Mouse (Mus musculus) MN1 (cell line): ENCODE measurements around the gene Fam25c.
"Not testable (repeated sequence)": the region's sequence is repeated elsewhere in the genome, so short reads cannot be mapped to it uniquely, and the experiment has no call there.

Experiments
- DNase-seq: peaks from one replicate; pipeline ENCODE4 v3.0.0-alpha.2; 2016; ENCODE audit warnings: low spot score

The Fam25c gene

DNA sequence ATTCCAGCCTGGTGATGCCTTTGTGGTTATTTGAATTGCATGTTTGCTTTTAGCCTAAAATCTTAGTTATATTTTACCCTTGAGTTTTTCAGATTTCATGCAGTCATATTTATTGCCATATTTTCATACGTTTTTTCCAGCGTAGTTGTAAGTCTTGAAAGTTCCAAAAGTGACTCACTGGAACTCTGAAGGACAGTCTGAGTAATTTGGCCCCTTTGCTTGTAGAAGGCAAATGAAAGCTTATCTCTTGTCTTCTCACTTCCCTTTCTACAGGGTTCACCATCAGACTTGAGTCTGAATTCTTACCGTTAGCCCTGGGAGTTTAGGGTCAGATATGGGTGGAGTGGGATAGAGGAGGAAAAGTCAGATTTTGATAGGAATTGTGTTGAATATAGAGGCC is 28.6 kb downstream of the Fam25c start:
- no peak for DNase-seq

DNA sequence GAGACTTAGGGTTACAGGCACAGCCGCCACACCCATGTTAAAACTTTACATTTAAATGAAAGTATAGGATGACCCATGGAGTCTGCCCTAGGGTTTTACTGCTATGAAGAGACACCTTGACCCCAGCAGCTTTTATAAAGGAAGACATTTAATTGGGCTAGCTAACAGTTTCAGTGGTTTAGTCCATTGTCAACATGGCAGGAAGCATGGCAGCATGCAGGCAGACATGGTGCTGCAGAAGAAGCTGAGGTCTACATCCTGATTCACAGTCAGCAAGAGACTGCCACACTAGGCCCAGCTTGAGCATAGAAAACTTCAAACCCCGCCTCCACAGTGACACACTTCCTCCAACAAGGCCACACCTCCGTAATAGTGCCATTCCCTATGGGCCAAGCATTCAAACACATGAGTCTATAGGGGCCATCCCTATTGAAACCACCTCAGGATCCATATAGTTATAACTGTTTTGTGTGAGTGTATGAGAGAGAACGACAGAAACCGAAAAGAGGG is 31.6 kb downstream of the Fam25c start:
- DNase-seq = no peak

DNA sequence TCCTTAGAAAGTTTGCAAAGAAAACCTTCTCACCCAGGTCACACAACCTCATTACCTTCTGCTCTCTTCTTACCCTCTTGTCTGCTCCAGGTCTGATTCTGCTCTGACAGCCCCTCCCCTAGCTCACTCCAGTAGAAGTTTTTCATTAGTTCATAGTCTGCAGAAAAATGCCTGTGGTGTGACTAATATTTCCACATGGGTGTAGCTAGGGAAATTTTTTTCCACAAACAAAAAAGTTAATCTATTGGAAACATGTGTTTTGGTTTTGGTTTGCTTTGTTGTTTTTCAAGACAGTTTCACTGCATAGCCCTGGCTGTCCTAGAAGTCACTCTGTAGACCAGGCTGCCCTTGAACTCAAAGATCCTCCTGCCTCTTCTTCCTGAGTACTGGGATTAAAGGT is 37.1 kb downstream of the Fam25c start:
- DNase-seq = no peak

DNA sequence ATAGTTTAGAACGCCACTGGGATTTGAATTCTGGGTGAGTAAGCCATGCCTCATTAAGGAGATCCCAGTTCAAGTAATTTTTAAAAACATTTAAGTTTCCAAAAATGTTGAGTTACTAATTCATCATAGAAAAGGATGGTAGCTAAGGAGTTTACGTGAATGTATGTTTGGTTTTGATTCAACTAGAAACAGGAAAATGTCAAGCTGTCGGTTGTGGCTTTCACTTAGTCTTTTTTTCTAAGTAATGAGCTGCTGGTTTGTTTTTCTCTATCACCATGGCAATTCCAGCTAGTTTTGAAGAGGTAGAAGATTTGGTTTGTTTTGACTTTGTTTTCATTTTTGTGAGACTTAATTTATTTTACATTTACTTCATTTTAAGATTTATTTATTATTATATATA is 37.8 kb downstream of the Fam25c start:
- no peak for DNase-seq

DNA sequence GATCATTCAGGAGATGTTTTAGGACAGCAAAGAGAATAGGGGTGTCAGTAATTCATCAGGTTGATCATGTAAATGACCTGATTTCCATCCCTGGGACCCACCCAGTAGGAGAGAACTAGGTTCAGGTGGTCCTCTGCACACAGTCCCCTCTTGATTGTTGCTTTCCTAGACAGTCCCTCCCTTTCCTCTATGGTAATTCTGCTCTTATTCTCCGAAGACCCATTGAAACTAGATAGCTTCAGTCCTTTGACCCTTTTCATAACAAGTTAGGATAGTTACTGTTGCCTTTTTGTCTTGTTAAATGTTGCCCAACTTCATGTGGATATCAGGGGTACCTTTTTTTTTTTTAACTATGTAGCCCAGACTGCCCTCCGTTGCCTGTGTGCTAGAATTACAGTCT is 38.9 kb downstream of the Fam25c start:
- no peak for DNase-seq

DNA sequence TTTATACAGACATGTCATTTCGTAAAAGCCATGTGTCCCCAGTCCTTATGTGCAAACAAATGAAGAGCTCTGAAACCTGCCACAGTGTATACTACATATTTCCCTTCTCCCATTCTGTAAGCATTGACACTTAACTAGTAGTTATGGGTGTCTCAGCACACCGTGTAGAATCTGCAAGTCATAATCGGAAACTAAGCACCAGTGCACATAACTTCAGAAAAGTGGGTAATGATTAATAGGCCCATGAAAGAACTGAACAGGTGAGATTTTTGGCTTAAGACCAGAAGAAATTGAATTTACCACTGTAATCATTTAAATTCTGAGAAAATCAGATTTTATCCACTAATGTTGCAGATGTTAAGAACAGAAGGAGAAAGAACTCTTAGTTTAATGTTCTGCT is 40.4 kb downstream of the Fam25c start:
- DNase-seq = no peak

DNA sequence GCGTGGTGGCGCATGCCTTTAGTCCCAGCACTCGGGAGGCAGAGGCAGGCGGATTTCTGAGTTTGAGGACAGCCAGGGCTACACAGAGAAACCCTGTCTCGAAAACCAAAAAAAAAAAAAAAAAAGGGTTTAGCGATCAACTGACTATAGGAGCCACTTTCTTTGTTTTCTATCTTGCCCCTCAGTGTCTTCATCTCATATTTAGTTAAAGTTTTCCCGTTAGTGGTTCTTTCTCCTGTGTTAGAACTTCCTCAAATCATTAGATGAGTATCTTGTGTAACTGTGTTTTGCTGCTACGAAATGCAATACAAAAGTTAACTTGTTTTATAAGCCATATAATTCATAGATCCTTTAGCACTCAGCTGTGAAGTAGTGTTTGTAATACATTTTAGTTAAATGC is 40.9 kb downstream of the Fam25c start:
- not testable (repeated sequence) for DNase-seq

DNA sequence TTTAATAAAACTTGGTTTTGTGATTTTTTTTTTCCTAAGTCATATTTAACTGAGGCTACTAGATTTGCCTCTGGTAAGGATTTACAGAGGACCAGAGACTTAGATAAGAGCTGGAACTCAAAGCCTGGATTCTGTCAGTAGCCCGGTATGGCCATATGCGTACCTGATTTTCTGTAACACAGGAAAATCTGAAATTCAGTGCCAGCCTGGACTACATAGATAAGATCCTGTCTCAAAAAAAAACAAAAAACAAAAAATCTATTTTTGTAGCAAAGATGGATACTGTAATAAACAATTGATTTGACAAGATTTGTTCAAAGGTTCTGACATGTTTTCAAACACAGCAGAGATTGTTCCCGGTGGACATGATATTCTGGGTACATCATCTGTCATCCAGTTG is 41.6 kb downstream of the Fam25c start:
- DNase-seq = no peak

DNA sequence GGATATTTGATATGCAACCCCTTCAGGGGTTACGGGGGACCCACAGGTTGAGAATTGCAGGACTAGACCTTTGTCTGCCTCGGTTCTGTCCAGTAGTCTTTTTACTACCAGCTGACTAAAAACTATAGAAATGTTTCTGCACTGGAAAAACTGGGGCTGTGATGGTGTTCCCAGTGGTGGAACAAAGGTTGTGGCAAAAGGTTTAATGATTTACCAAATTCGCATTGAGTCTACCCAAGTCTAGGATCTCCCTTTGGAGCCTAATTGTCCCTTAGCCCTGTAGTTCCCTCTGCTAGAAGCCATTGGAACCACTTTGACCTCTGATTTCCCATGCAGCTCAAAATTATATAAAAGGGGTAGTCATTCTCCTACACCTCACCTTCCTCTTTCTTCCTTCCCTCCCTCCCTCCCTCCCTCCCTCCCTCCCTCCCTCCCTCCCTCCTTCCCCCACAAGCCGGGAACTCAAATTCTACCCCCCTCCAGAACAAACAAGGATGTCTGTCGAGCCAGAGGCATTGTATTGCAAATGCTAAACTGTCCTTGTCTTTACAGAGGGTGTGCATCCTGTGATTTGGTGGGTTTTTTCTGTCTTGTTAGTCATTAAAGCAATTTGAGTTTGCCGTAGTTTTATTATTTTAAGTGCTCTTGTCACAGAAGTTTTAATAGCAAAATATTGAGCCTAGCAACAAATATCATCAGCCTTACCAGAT is 42.7 kb downstream of the Fam25c start:
- no peak for DNase-seq

DNA sequence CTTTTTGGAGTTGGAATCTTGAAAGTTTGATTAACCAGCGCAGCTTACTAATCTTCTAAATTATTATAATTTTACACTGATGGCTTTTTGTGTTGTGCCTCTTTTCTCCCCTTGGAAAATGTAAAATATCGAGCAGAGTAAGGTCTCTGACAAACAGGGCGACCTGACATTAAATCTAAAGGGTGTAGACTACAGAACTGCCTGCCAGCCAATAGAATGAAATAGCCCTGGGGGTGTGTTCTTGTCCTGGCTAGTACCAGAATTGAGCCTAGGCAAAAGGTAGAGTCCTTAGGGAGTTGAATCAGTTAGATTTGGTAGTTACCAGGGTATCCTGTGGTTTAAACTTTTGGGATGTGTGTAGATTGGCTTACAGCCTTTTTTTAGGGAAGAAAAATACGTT is 43.5 kb downstream of the Fam25c start:
- peak; percentile 38 for DNase-seq

DNA sequence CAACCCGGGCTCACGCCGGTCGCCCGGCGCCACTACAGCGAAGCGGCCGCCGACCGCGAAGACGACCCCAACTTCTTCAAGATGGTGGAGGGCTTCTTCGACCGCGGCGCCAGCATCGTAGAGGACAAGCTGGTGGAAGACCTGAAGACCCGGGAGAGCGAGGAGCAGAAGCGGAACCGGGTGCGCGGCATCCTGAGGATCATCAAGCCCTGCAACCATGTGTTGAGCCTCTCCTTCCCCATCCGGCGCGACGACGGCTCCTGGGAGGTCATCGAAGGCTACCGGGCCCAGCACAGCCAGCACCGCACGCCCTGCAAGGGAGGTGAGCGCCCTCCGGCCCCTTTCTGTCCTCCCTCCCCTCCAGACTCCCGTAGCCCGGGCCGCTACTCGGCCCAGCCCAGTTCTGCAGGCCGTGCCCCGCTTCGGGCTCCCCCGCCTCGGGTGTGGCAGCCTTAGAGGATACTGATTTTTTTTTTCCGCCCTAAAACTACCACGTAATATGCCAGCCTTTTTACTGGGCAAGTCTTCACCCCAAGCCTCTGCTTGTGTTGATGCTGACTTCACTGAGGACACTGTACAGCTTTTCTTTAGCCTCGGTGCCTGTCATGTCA is 44.1 kb downstream of the Fam25c start:
- DNase-seq = peak; percentile 42

DNA sequence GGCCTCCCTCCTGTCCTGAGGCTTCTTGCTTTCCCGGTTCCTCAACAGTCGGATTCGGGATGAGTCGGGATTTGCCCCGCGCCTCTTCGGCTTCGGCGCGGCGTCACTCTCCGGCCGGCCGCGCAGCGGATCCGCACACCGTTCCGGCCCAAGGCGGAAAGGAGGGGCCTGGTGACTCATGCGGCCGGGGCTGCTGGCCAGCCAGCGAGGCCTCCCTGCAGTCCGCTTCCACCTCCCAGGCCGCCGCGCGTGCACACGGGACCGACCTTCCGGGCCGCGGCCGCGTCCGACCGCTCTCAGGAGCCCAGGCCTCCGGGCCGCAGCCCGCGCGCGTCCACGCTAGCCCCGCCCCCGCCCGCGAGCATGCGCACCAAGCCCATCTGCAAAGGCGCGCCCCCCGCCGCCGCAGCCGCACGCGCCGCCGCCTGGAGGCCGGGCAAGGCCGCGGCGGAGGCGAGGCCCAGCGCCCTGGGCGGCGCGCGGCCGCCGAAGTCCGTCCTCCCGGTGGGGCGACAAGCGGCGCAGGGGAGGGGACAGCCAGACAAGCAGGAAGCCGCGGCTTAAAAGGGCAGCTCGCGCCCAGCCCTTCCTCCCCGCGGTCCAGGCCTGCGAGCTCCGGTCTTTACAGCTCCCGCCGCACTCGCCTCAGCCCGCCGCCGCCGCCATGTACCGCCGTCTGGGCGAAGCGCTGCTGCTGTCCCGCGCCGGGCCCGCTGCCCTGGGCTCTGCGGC is 44.8 kb downstream of the Fam25c start, which contains the start of the genes Shld2 and Glud1:
Gene Shld2 (minus strand): TSS at position 260 of the 732 bp plus-strand sequence.
Gene Glud1 (plus strand): TSS at position 494 of the 732 bp plus-strand sequence.
- peak; percentile 96 for DNase-seq

DNA sequence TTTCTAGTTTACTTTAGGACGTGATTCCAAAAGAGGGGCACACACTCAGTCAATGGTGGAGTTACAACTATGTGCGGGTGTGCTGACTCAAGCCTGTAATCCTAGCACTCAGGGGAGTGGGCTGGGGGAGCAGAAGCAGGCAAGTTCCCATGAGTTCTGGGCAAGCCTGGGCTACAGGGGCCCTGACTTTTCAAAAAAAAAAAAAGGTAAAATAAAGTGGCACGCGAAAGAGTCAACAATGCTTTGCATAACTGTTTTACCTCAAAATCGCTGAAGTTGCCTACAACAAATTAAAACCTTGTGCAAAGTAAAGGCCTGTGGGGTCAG is 45.4 kb downstream of the Fam25c start:
- no peak for DNase-seq

DNA sequence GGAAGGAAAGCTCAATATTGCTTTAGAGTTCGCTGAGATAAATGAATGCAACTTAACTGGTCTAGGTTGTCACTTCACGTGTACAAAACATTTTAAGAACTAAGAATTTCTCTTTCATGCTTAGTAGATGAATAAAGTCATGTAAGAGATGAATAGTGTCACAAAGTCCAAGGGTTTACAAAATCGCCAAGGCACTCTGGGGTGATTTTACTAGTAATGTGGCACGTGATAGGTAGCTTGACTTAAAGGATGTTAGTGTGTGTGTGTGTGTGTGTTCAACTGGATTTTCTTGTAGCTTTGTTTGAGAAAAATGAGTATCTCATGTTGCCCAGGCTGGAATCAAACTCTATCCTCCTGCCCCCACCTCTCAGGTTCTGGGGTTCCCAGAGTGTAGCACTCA is 46.0 kb downstream of the Fam25c start:
- DNase-seq = no peak

DNA sequence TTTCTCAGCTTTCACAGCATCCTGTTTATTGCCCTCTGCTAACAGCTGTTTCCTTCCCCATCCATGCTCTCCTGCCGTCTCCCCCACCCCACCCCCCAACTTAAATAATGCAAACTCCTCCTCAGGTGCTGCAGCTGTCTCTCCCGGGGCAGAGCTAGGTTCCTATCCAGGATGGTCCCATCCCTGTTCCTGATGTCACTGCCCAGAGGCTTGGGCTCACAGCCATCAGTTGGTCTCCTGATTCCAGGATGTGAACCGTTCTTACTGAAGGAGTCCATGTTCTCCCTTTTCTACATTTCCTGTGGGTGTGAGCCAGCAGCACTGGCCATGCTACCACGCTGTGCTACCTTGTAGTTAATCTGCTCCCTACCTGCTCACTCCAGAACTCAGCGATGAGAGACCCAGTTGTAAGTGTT is 52.0 kb downstream of the Fam25c start:
- DNase-seq = no peak

DNA sequence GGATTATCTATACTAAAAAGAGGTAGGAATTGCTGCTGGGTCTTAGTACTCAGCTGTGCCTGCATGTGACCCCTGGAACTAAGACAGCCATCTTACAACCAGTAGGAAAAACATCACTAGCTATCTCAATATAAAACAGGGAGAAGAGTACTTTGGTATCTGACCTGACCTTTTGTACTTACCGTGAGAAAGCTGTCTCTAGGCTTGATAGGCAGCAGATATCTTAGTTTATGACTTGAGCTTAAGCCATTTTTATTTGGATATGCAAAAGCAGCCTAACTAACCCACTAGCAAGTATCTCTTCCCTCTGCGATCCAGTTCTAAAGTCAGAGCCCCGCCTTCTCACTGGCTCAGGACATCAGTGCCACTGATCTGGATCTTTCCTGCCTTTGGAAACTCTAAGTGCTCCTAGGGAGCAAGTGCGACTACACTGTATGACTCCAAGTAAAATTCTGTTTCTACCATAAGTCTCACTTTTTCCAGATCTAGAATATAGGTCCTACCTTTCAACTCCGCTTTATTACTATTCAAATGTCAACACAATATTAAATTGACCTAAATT is 52.5 kb downstream of the Fam25c start:
- DNase-seq = no peak
